Mouse (Mus musculus) liver, embryonic 14.5 days (tissue): ENCODE results near the gene BC016579.

Source experiments
- CTCF ChIP-seq: IDR thresholded peaks from 2 replicates; pipeline ENCODE4 v1.5.1; 2016; ENCODE audit warnings: antibody characterized with exemption, low read depth, control low read depth
- EP300 ChIP-seq: IDR thresholded peaks from 2 replicates; pipeline ENCODE4 v1.6.1; 2016; ENCODE audit warnings: antibody characterized with exemption, low read depth

GRCm38 (mm10) chr16:45608481-45608954 lies 45.4 kb downstream of the BC016579 start:
- TF ChIP-seq CTCF (peak; percentile 45; the same call in 1 of the 2 replicates), EP300 (no peak)
